Mouse (Mus musculus): ENCODE results near the gene Gan. TPM values are rescaled to one million over a fixed set of nuclear protein-coding genes. Genes with fewer than 3 reads are reported as not detected.

Gene Gan
- 0.58 and 0.63 TPM in 2 replicates for polyA plus RNA-seq (2015; fragmentation: Nextera tagmentation; extraction: Ambion mirVana)

- Histone ChIP-seq H3K9me3 (replicated peaks; ENCODE audit: control insufficient read depth, low read length) (no peaks in the 10 kb centered on the region), H3K4me3 (ENCODE audit: low read depth, low read length) (peak within 1 kb of the TSS; percentile 91), H3K4me2 (ENCODE audit: low read depth, low read length) (peak within 1 kb of the TSS; percentile 91), H3K27me3 (ENCODE audit: control insufficient read depth, insufficient read depth, low read depth, low read length) (no peaks in the 10 kb centered on the region), H3K9ac (ENCODE audit: low read depth, low read length) (peak within 1 kb of the TSS; percentile 92), H3K4me1 (ENCODE audit: control insufficient read depth, low read depth, low read length) (peaks cover 24% of the 10 kb centered on the region), H3K27ac (ENCODE audit: low read length) (peak within 1 kb of the TSS; percentile 88), H3K36me3 (ENCODE audit: control insufficient read depth, insufficient read depth) (no peaks in the 10 kb centered on the region)
- ATAC-seq (ENCODE audit: low read depth), result peak; percentile 79
- WGBS (ENCODE audit: insufficient replicate concordance), result under 1% methylated on average over 63 of the region's 65 CpGs
These were observed at the start of gene Gan for GRCm38 (mm10) chr8:117158135-117158761. Gan (plus strand) TSS chr8:117158135.

GRCm38 (mm10) chr8:117109018-117109711 is 48.8 kb upstream of the Gan start:
- Histone ChIP-seq H3K36me3 (ENCODE audit: control insufficient read depth, insufficient read depth) (peaks cover 6% of the 10 kb centered on the region), H3K4me3 (ENCODE audit: low read depth, low read length) (no peak overlapping the region), H3K27ac (ENCODE audit: low read length) (no peak overlapping the region), H3K4me1 (ENCODE audit: control insufficient read depth, low read depth, low read length) (no peaks in the 10 kb centered on the region), H3K4me2 (ENCODE audit: low read depth, low read length) (no peak overlapping the region), H3K27me3 (ENCODE audit: control insufficient read depth, insufficient read depth, low read depth, low read length) (no peaks in the 10 kb centered on the region), H3K9ac (ENCODE audit: low read depth, low read length) (no peak overlapping the region), H3K9me3 (replicated peaks; ENCODE audit: control insufficient read depth, low read length) (peaks cover 4% of the 10 kb centered on the region)
- ATAC-seq (ENCODE audit: low read depth), result no peak
- 80% methylated on average over 19 of the region's 19 CpGs for WGBS (ENCODE audit: insufficient replicate concordance)

GRCm38 (mm10) chr8:117109801-117110390 is 48.0 kb upstream of the Gan start:
- 45% methylated on average over 16 of the region's 16 CpGs for WGBS (ENCODE audit: insufficient replicate concordance)

GRCm38 (mm10) chr8:117111641-117112040 is 46.3 kb upstream of the Gan start:
- H3K9me3 ChIP-seq (replicated peaks; ENCODE audit: control insufficient read depth, low read length), result peaks cover 4% of the 10 kb centered on the region
- no peak for ATAC-seq (ENCODE audit: low read depth)
- peaks cover 6% of the 10 kb centered on the region for H3K36me3 ChIP-seq (ENCODE audit: control insufficient read depth, insufficient read depth)
- no peak overlapping the region for H3K27ac ChIP-seq (ENCODE audit: low read length)
- H3K4me3 ChIP-seq (ENCODE audit: low read depth, low read length), result no peak overlapping the region
- no peaks in the 10 kb centered on the region for H3K27me3 ChIP-seq (ENCODE audit: control insufficient read depth, insufficient read depth, low read depth, low read length)
- 66% methylated on average over 3 of the region's 3 CpGs for WGBS (ENCODE audit: insufficient replicate concordance)
- no peak overlapping the region for H3K4me2 ChIP-seq (ENCODE audit: low read depth, low read length)
- no peak overlapping the region for H3K9ac ChIP-seq (ENCODE audit: low read depth, low read length)
- peaks cover 10% of the 10 kb centered on the region for H3K4me1 ChIP-seq (ENCODE audit: control insufficient read depth, low read depth, low read length)

More at GRCm38 (mm10) chr8:117109801-117110390, 48.0 kb upstream of the Gan start:
- Histone ChIP-seq H3K4me2 (ENCODE audit: low read depth, low read length) (no peak overlapping the region), H3K9me3 (replicated peaks; ENCODE audit: control insufficient read depth, low read length) (peaks cover 4% of the 10 kb centered on the region), H3K9ac (ENCODE audit: low read depth, low read length) (no peak overlapping the region), H3K27me3 (ENCODE audit: control insufficient read depth, insufficient read depth, low read depth, low read length) (no peaks in the 10 kb centered on the region), H3K4me3 (ENCODE audit: low read depth, low read length) (no peak overlapping the region), H3K4me1 (ENCODE audit: control insufficient read depth, low read depth, low read length) (no peaks in the 10 kb centered on the region), H3K27ac (ENCODE audit: low read length) (no peak overlapping the region), H3K36me3 (ENCODE audit: control insufficient read depth, insufficient read depth) (peaks cover 6% of the 10 kb centered on the region)
- no peak for ATAC-seq (ENCODE audit: low read depth)

- ATAC-seq (ENCODE audit: low read depth), result no peak
These were observed 45.7 kb upstream of the Gan start for GRCm38 (mm10) chr8:117112261-117112660.

GRCm38 (mm10) chr8:117115094-117115493 is 42.8 kb upstream of the Gan start:
- WGBS (ENCODE audit: insufficient replicate concordance), result 45% methylated on average over 6 of the region's 6 CpGs
- Histone ChIP-seq H3K9me3 (replicated peaks; ENCODE audit: control insufficient read depth, low read length) (no peaks in the 10 kb centered on the region), H3K27me3 (ENCODE audit: control insufficient read depth, insufficient read depth, low read depth, low read length) (no peaks in the 10 kb centered on the region), H3K27ac (ENCODE audit: low read length) (no peak overlapping the region), H3K9ac (ENCODE audit: low read depth, low read length) (no peak overlapping the region), H3K36me3 (ENCODE audit: control insufficient read depth, insufficient read depth) (no peaks in the 10 kb centered on the region), H3K4me3 (ENCODE audit: low read depth, low read length) (no peak overlapping the region), H3K4me1 (ENCODE audit: control insufficient read depth, low read depth, low read length) (peaks cover 10% of the 10 kb centered on the region), H3K4me2 (ENCODE audit: low read depth, low read length) (peak overlapping the region; percentile 23; the same call in 1 of the 2 replicates)
- no peak for ATAC-seq (ENCODE audit: low read depth)

More at GRCm38 (mm10) chr8:117112261-117112660, 45.7 kb upstream of the Gan start:
- H3K27ac ChIP-seq (ENCODE audit: low read length), result no peak overlapping the region
- H3K9me3 ChIP-seq (replicated peaks; ENCODE audit: control insufficient read depth, low read length), result peaks cover 4% of the 10 kb centered on the region
- H3K4me1 ChIP-seq (ENCODE audit: control insufficient read depth, low read depth, low read length), result peaks cover 10% of the 10 kb centered on the region
- 35% methylated on average over 8 of the region's 8 CpGs for WGBS (ENCODE audit: insufficient replicate concordance)
- no peaks in the 10 kb centered on the region for H3K27me3 ChIP-seq (ENCODE audit: control insufficient read depth, insufficient read depth, low read depth, low read length)
- H3K4me2 ChIP-seq (ENCODE audit: low read depth, low read length), result no peak overlapping the region
- no peak overlapping the region for H3K9ac ChIP-seq (ENCODE audit: low read depth, low read length)
- peaks cover 6% of the 10 kb centered on the region for H3K36me3 ChIP-seq (ENCODE audit: control insufficient read depth, insufficient read depth)
- H3K4me3 ChIP-seq (ENCODE audit: low read depth, low read length), result no peak overlapping the region

GRCm38 (mm10) chr8:117115676-117116446 is 42.1 kb upstream of the Gan start:
- H3K27ac ChIP-seq (ENCODE audit: low read length), result no peak overlapping the region
- ATAC-seq (ENCODE audit: low read depth), result peak; percentile 62
- no peaks in the 10 kb centered on the region for H3K9me3 ChIP-seq (replicated peaks; ENCODE audit: control insufficient read depth, low read length)
- peaks cover 10% of the 10 kb centered on the region for H3K4me1 ChIP-seq (ENCODE audit: control insufficient read depth, low read depth, low read length)
- H3K4me2 ChIP-seq (ENCODE audit: low read depth, low read length), result peak overlapping the region; percentile 23
- H3K27me3 ChIP-seq (ENCODE audit: control insufficient read depth, insufficient read depth, low read depth, low read length), result no peaks in the 10 kb centered on the region
- no peaks in the 10 kb centered on the region for H3K36me3 ChIP-seq (ENCODE audit: control insufficient read depth, insufficient read depth)
- 15% methylated on average over 13 of the region's 13 CpGs for whole genome bisulfite sequencing (ENCODE audit: insufficient replicate concordance)
- H3K4me3 ChIP-seq (ENCODE audit: low read depth, low read length), result no peak overlapping the region
- no peak overlapping the region for H3K9ac ChIP-seq (ENCODE audit: low read depth, low read length)

- H3K4me2 ChIP-seq (ENCODE audit: low read depth, low read length), result no peak overlapping the region
- no peaks in the 10 kb centered on the region for H3K9me3 ChIP-seq (replicated peaks; ENCODE audit: control insufficient read depth, low read length)
- no peak overlapping the region for H3K9ac ChIP-seq (ENCODE audit: low read depth, low read length)
- no peaks in the 10 kb centered on the region for H3K36me3 ChIP-seq (ENCODE audit: control insufficient read depth, insufficient read depth)
- no peak for ATAC-seq (ENCODE audit: low read depth)
- H3K27me3 ChIP-seq (ENCODE audit: control insufficient read depth, insufficient read depth, low read depth, low read length), result no peaks in the 10 kb centered on the region
- no peak overlapping the region for H3K27ac ChIP-seq (ENCODE audit: low read length)
- H3K4me1 ChIP-seq (ENCODE audit: control insufficient read depth, low read depth, low read length), result peaks cover 10% of the 10 kb centered on the region
- WGBS (ENCODE audit: insufficient replicate concordance), result 62% methylated on average over 7 of the region's 7 CpGs
- H3K4me3 ChIP-seq (ENCODE audit: low read depth, low read length), result no peak overlapping the region
These were observed 41.4 kb upstream of the Gan start for GRCm38 (mm10) chr8:117116534-117116933.

All from liver, embryonic 16.5 days (tissue).